Mouse (Mus musculus) limb, embryonic 15.5 days (tissue): ENCODE measurements around the gene Scin. TPM values are rescaled to one million over a fixed set of nuclear protein-coding genes. Genes with fewer than 3 reads are reported as not detected.

Experiments used
- ATAC-seq: fragments of 200-750 bp; cut with Nextera tagmentation; 2 replicates; pipeline ENCODE4 v1.8.0; 2017; ENCODE audit warnings: low read depth, moderate TSS enrichment; ENCODE audit not compliant: insufficient number of reproducible peaks, low FRiP score, low TSS enrichment
- H3K27ac ChIP-seq: fragments of 300-500 bp; sonication (generic); 2 replicates; pipeline ENCODE4 v1.5.1; 2015; ENCODE audit warnings: moderate library complexity, mild to moderate bottlenecking, inconsistent platforms
- H3K27me3 ChIP-seq: fragments of 300-500 bp; sonication (generic); 2 replicates; pipeline ENCODE4 v1.6.1; 2015; ENCODE audit warnings: inconsistent platforms
- H3K36me3 ChIP-seq: fragments of 300-500 bp; sonication (generic); 2 replicates; pipeline ENCODE4 v1.6.1; 2015; ENCODE audit warnings: inconsistent platforms
- H3K4me1 ChIP-seq: fragments of 300-500 bp; sonication (generic); 2 replicates; pipeline ENCODE4 v1.6.1; 2015; ENCODE audit warnings: inconsistent platforms
- H3K4me2 ChIP-seq: fragments of 300-500 bp; sonication (generic); 2 replicates; pipeline ENCODE4 v1.6.1; 2015; ENCODE audit warnings: mild to moderate bottlenecking, inconsistent platforms
- H3K4me3 ChIP-seq: fragments of 300-500 bp; sonication (generic); 2 replicates; pipeline ENCODE4 v1.5.1; 2015; ENCODE audit warnings: mild to moderate bottlenecking, inconsistent platforms
- H3K9ac ChIP-seq: fragments of 300-500 bp; sonication (generic); 2 replicates; pipeline ENCODE4 v1.6.1; 2015; ENCODE audit warnings: inconsistent platforms
- H3K9me3 ChIP-seq: fragments of 300-500 bp; sonication (generic); 2 replicates; pipeline ENCODE4 v1.6.1; 2016; ENCODE audit warnings: inconsistent platforms
- whole genome bisulfite sequencing: fragments of 180-500 bp; shearing (Covaris S2); methylation state at CpG from one replicate; pipeline ENCODE4 v1.1.7; 2015; 5-methylcytosine and 5-hydroxymethylcytosine counted together
- polyA plus RNA-seq: library from polyadenylated mRNA; unstranded; fragments of >200 nt; fragmentation: Nextera tagmentation; extraction: Ambion mirVana; gene quantifications from 2 replicates; pipeline ENCODE4 v1.2.1, GENCODE M21; 2015

The Scin gene
- polyA plus RNA-seq, 1 experiment from 2014 or later = 8.3 TPM

- Histone ChIP-seq H3K4me2 (no peak overlapping the region), H3K9ac (no peak overlapping the region), H3K4me3 (no peak overlapping the region), H3K27ac (no peak overlapping the region), H3K36me3 (no peaks in the 10 kb centered on the region), H3K27me3 (no peaks in the 10 kb centered on the region), H3K9me3 (no peaks in the 10 kb centered on the region), H3K4me1 (no peaks in the 10 kb centered on the region)
- 74% methylated on average over 2 of the region's 2 CpGs for WGBS
- ATAC-seq = no peak
Measured at GRCm38 (mm10) chr12:40104750-40105149, 29.3 kb downstream of the Scin start.

GRCm38 (mm10) chr12:40102359-40102758, 31.7 kb downstream of the Scin start:
- Histone ChIP-seq H3K9ac (no peak overlapping the region), H3K36me3 (no peaks in the 10 kb centered on the region), H3K27me3 (no peaks in the 10 kb centered on the region), H3K4me1 (no peaks in the 10 kb centered on the region), H3K4me3 (no peak overlapping the region), H3K4me2 (no peak overlapping the region), H3K27ac (no peak overlapping the region), H3K9me3 (no peaks in the 10 kb centered on the region)
- WGBS = 90% methylated on average over 2 of the region's 2 CpGs
- no peak for ATAC-seq

- H3K9ac ChIP-seq = no peak overlapping the region
- H3K4me1 ChIP-seq = no peaks in the 10 kb centered on the region
- H3K27me3 ChIP-seq = no peaks in the 10 kb centered on the region
- 81% methylated on average over 2 of the region's 2 CpGs for WGBS
- H3K4me2 ChIP-seq = no peak overlapping the region
- H3K27ac ChIP-seq = no peak overlapping the region
- ATAC-seq = no peak
- H3K9me3 ChIP-seq = no peaks in the 10 kb centered on the region
- no peak overlapping the region for H3K4me3 ChIP-seq
- no peaks in the 10 kb centered on the region for H3K36me3 ChIP-seq
Measured at GRCm38 (mm10) chr12:40099407-40099806, 34.6 kb downstream of the Scin start.

GRCm38 (mm10) chr12:40097449-40097848, 36.6 kb downstream of the Scin start:
- H3K9me3 ChIP-seq = no peaks in the 10 kb centered on the region
- no peaks in the 10 kb centered on the region for H3K36me3 ChIP-seq
- H3K4me2 ChIP-seq = no peak overlapping the region
- no peak for ATAC-seq
- H3K9ac ChIP-seq = no peak overlapping the region
- WGBS = 95% methylated on average over 4 of the region's 4 CpGs
- H3K27me3 ChIP-seq = no peaks in the 10 kb centered on the region
- H3K4me3 ChIP-seq = no peak overlapping the region
- no peaks in the 10 kb centered on the region for H3K4me1 ChIP-seq
- no peak overlapping the region for H3K27ac ChIP-seq

GRCm38 (mm10) chr12:40097023-40097422, 37.0 kb downstream of the Scin start:
- WGBS = 94% methylated on average over 5 of the region's 5 CpGs
- H3K4me1 ChIP-seq = no peaks in the 10 kb centered on the region
- no peak for ATAC-seq
- no peaks in the 10 kb centered on the region for H3K9me3 ChIP-seq
- H3K4me3 ChIP-seq = no peak overlapping the region
- no peak overlapping the region for H3K4me2 ChIP-seq
- no peaks in the 10 kb centered on the region for H3K27me3 ChIP-seq
- H3K36me3 ChIP-seq = no peaks in the 10 kb centered on the region
- no peak overlapping the region for H3K27ac ChIP-seq
- no peak overlapping the region for H3K9ac ChIP-seq

- Histone ChIP-seq H3K27me3 (no peaks in the 10 kb centered on the region), H3K9ac (no peak overlapping the region), H3K4me1 (no peaks in the 10 kb centered on the region), H3K9me3 (no peaks in the 10 kb centered on the region), H3K36me3 (no peaks in the 10 kb centered on the region), H3K27ac (no peak overlapping the region), H3K4me2 (no peak overlapping the region), H3K4me3 (no peak overlapping the region)
- ATAC-seq = no peak
- WGBS = 84% methylated on average over 3 of the region's 3 CpGs
Measured at GRCm38 (mm10) chr12:40096453-40096852, 37.6 kb downstream of the Scin start.

GRCm38 (mm10) chr12:40090017-40090416, 44.0 kb downstream of the Scin start:
- no peak overlapping the region for H3K9ac ChIP-seq
- no peaks in the 10 kb centered on the region for H3K9me3 ChIP-seq
- H3K27me3 ChIP-seq = no peaks in the 10 kb centered on the region
- H3K36me3 ChIP-seq = no peaks in the 10 kb centered on the region
- no peaks in the 10 kb centered on the region for H3K4me1 ChIP-seq
- H3K27ac ChIP-seq = no peak overlapping the region
- no peak overlapping the region for H3K4me3 ChIP-seq
- ATAC-seq = no peak
- WGBS = 68% methylated on average over 3 of the region's 3 CpGs
- no peak overlapping the region for H3K4me2 ChIP-seq

GRCm38 (mm10) chr12:40085731-40086322, 48.2 kb downstream of the Scin start:
- Histone ChIP-seq H3K4me2 (no peak overlapping the region), H3K4me1 (no peaks in the 10 kb centered on the region), H3K27ac (no peak overlapping the region), H3K27me3 (no peaks in the 10 kb centered on the region), H3K4me3 (no peak overlapping the region), H3K36me3 (no peaks in the 10 kb centered on the region), H3K9me3 (no peaks in the 10 kb centered on the region), H3K9ac (no peak overlapping the region)
- 65% methylated on average over 5 of the region's 5 CpGs for WGBS
- no peak for ATAC-seq

- Histone ChIP-seq H3K27ac (no peak overlapping the region), H3K4me3 (no peak overlapping the region), H3K9ac (no peak overlapping the region), H3K27me3 (no peaks in the 10 kb centered on the region), H3K4me2 (no peak overlapping the region), H3K4me1 (no peaks in the 10 kb centered on the region), H3K36me3 (no peaks in the 10 kb centered on the region), H3K9me3 (no peaks in the 10 kb centered on the region)
- 45% methylated on average over 5 of the region's 6 CpGs for WGBS
- no peak for ATAC-seq
Measured at GRCm38 (mm10) chr12:40082453-40083238, 51.4 kb downstream of the Scin start.

GRCm38 (mm10) chr12:40082048-40082447, 52.0 kb downstream of the Scin start:
- WGBS = 68% methylated on average over 5 of the region's 5 CpGs
- no peaks in the 10 kb centered on the region for H3K27me3 ChIP-seq
- no peak overlapping the region for H3K4me3 ChIP-seq
- ATAC-seq = no peak
- H3K36me3 ChIP-seq = no peaks in the 10 kb centered on the region
- H3K9me3 ChIP-seq = no peaks in the 10 kb centered on the region
- no peaks in the 10 kb centered on the region for H3K4me1 ChIP-seq
- H3K27ac ChIP-seq = no peak overlapping the region
- H3K9ac ChIP-seq = no peak overlapping the region
- H3K4me2 ChIP-seq = no peak overlapping the region

GRCm38 (mm10) chr12:40073660-40074059, 60.4 kb downstream of the Scin start:
- Histone ChIP-seq H3K36me3 (no peaks in the 10 kb centered on the region), H3K27me3 (no peaks in the 10 kb centered on the region), H3K27ac (no peak overlapping the region), H3K9me3 (no peaks in the 10 kb centered on the region), H3K4me1 (no peaks in the 10 kb centered on the region), H3K9ac (no peak overlapping the region), H3K4me2 (no peak overlapping the region), H3K4me3 (no peak overlapping the region)
- 51% methylated on average over 5 of the region's 5 CpGs for WGBS
- no peak for ATAC-seq

GRCm38 (mm10) chr12:40047024-40047423, 87.0 kb downstream of the Scin start:
- Histone ChIP-seq H3K4me3 (no peak overlapping the region), H3K4me2 (no peak overlapping the region), H3K27me3 (no peaks in the 10 kb centered on the region), H3K4me1 (no peaks in the 10 kb centered on the region), H3K9me3 (no peaks in the 10 kb centered on the region), H3K36me3 (no peaks in the 10 kb centered on the region), H3K27ac (no peak overlapping the region), H3K9ac (no peak overlapping the region)
- no peak for ATAC-seq
- 54% methylated on average over 1 of the region's 1 CpGs for WGBS
